Mouse (Mus musculus): ENCODE measurements at regions not wholly inside any gene's neighbourhood (a gene's known extent, or its start where the extent isn't known, plus 50 kb on each side); places are given as distances from the start of the nearest gene placed in this dataset.

DNA sequence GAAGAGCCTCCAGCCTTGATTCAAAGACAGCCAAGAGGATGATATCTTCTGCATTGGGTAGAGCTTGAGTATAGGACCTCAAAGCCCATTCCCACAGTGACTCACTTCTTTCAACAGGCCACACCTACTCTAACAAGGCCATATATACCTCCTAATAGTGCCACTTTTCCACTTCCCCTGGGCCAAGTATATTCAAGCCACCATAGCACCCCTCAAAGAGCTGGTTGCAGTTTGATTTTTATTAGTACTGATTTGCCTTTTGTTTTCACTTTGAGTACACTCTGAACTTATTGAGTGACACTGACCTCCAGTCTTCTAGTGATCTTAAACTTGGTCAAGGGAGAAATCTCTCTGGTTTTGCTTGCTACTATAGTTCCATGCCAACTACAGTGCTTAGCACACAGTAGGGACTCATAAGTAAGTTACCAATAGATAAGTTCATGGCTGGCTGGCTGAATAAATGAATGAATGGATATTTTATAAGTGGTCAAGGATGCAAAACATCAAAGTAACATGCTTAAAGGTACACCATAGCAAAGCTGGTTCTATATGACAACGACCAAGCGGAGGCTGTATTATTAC lies 64.5 kb upstream of the Lmo2 start:
- DNase-seq (ENCODE audit: low spot score), result no peak

DNA sequence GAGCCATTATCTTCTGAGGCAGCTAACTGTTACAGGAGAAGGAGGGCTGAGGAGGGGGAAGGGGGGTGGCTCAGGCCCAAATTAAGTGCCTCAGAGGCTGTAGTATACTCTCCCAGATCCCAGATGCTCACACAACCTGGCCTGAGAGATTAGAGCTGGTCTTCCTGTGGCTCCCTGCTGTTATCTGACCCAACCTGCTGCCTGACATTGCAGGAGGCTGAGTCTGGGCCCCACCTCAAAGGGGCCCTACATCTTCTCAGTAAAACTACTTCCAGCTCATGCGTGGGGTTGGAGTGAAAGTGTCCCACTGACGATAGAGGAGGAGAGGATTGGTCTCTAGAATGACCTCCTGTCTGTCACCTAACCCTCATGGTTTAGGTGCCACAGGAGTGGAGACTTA lies 64.0 kb upstream of the Lmo2 start:
- DNase-seq (ENCODE audit: low spot score), result no peak

DNA sequence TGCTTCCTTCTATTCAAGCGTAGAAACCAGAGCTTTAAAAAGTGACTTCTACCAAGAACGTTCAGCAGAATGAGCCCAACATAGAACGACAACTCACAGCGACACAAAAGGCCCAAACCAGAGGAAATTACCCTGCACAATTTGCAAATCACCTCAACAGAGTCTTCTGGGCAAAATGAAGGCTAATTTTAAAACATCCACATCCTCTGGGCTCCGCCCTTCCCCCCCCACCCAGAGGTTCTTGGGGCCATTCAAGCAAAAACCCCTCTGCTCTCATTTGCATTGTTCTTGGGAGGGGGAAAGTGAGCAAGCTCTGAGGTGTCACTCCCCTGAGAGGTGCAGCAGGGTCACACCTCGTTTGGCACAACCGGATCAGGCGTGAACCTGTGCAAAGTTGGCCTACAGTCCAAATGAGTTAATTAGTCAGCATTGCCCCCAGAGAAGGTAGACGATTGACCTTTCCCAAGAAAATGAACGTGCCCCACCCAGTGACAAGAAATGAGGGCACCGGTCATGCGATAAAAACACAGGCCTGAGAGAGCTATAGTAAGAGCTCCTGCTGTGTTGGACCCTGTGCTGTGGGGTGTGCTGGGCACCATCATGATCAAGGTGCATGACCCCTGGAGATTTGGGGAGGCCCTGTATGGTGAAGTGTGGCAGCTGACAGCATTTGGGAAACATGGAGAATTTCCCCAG lies 62.7 kb upstream of the Lmo2 start:
- DNase-seq (ENCODE audit: low spot score), result no peak

DNA sequence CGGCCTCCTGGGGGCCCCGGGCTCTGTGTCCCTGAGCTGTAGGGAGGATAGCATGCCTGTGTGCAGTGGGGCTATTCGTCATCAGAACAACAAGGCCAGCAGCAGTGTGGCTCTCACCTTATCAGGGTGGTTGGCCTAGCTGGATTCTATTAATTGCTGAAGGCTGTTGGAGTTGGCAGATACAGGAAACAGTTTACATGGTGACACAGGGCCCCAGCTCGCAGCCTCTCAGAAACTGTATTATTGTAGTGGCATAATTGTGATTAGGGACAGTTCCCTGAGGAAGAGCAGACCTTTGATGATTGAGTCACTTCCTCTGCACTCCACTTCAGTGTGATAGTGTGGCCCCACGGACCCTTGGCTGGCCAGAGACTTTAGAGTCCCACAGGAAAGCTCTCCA lies 61.6 kb upstream of the Lmo2 start:
- DNase-seq (ENCODE audit: low spot score), result no peak

DNA sequence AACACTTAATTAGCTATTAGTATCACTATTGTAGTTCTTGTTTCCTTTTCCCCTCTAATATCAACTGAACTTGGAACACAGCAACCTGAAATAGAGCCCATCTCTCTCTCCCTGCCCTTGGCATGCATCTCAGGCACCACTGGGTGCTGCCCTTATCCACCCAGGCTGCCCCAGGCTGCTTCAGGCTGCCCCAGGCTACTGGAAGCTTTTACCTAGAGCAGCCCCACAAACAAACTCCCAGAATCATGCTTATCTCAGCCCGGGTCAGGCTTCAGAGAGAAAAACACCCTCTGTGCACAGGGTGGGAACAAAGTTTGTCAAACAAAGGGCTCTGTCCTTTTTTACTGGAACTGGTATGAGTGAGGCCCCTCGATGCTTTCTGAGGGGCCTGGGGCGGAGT lies 61.0 kb upstream of the Lmo2 start:
- no peak for DNase-seq (ENCODE audit: low spot score)

DNA sequence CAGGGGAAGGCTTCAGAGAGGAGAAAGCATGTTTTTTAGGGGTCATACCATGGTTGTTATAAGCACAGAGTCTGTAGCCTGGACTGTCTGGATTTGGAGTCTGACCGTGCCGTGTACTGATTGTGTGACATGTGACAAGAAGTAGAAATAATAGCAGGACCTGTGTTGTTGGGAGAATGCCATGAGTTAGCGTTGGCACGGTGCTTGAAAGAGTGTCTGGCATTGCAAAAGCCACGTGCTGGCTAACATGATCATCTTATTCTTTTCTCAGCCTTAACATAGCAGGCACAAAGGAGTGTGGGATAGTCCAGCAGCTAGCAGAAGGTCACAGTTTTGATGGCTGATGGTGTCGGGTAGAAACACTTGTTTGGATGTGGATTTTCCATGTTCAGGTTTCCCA lies 58.1 kb upstream of the Lmo2 start:
- DNase-seq (ENCODE audit: low spot score), result no peak

DNA sequence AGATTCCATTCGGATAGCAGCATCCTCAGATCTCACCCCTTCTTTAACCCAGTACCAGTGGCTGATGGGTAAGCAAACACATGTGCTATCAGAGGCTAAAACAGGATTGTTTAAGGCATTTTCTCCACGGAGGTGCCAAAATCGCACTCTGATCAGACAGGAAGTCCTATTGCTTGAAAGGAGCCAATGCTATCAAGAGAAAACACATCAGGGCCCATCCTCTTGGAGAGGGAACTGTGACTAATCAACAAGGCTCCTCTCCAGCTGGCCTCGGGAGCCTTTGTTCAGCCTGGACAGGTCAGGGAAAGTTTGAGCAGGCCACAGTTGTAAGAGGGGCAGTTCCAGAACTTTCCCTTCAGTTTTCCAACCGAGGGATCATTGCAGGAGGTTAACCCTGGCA lies 57.4 kb upstream of the Lmo2 start:
- no peak for DNase-seq (ENCODE audit: low spot score)

DNA sequence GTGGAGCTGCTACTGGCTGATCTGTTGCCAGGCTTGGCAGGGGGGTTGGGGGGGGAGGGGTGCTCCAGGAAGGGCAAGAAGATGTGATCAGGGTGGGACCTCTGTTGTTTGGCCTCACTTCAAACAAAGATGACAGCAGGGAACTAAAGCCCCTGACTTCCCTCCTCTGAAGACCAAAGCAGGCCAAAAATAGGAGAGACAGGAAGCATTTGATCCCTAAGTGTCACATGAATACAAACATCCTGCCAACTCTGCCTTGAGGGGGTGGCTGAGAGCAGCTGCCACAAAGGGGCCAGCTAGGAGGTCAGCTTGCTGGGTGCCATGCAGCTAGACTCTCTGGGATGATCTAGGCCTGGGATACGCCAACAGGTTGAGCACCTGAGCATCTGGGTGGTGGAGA lies 56.3 kb upstream of the Lmo2 start:
- no peak for DNase-seq (ENCODE audit: low spot score)

DNA sequence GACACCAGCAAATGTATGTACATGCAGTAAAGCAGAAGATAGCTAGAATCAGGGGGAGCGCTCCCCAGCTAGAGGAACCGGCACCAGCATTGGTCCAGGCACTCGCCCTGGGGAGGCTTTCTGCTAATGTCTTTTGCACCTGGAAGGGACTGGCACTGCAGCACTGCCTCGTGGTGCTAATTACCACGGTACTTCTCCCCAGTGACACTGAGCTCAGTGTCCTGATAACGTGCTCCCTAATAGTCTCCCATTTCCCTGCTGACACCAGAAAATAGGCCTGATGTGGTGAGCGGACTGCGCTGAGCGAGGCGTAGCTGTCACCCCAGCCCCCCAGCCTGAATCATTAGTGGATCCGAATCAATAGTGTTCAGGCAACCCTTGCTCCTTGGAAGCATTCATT lies 55.0 kb upstream of the Lmo2 start:
- DNase-seq (ENCODE audit: low spot score), result no peak

DNA sequence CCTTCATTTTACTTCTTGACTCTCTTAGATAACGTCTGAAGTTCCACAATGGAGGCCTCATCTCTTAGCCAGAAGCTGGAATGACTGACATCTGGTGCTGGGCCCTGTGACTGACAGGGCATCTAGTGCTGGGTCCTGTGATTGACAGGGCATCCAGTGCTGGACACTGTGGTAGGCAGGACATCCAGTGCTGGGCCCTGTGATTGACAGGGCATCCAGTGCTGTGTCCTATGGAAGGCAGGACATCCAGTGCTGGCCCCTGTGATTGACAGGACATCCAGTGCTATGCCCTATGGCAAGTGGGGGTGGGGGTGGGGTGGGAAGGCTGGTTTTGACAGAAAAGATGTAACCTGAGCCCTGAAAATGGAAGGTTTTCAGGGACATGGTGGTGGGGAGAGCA lies 52.1 kb upstream of the Lmo2 start:
- no peak for DNase-seq (ENCODE audit: low spot score)

DNA sequence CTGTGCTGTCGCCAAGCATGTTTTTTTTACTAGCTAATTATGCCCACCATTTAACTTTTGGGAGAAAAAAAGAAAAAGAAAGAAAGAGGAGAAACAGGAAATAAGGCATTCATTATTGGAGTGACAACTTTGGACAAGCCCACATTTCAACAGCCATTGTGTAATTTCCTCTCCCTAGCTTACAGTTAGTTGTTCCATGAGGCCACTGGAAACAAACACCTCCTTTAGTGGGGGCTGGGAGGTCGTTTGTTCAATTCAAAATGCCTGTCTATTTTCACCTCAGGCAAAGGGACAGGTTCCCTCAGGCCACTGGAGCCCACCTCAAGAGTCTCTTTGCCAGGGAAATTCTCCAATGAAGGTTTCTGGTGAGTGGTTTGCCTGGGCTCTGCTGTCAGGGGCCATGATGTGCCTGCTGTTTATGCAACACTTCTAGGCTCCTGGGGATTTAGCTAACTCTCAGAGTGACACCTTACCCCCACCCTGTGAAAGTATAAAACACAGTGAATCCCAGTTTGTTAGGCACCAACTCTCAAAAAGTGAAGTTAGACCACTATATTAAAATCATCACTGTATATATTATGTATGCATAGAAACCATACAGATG lies 51.1 kb upstream of the Lmo2 start:
- DNase-seq (ENCODE audit: low spot score), result no peak
